Mouse (Mus musculus): ENCODE measurements at regions not wholly inside any gene's neighbourhood (a gene's known extent, or its start where the extent isn't known, plus 50 kb on each side); places are given as distances from the start of the nearest gene placed in this dataset.

DNA sequence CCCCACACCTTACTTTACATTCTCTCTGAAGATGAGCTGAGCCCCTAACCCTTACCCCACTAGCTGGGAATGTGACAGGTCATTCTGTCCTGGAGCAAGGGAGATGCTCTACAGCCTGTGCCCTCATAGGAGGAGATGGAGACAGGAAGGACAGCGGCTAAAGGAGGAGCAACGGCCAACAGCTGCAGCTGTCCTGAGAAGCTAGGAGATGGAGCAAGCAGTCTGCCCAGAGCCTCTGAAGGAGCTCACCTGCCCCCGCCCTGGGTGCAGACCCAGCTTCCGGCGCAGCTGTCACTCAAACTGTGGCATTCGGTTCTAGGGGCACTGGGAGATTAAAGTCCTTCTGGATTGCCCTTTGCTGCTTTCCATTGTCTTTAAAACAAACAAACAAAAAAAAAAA, 69.6 kb downstream of the 1700001O22Rik start:
- Histone ChIP-seq H3K9ac (ENCODE audit: low read depth, low read length) (no peak overlapping the region), H3K27ac (no peak overlapping the region), H3K4me2 (ENCODE audit: low read length) (no peak overlapping the region), H3K4me3 (replicated peaks; ENCODE audit: low read depth, low read length) (no peak overlapping the region), H3K36me3 (ENCODE audit: insufficient read depth, low read length) (no peaks in the 10 kb centered on the region), H3K27me3 (ENCODE audit: insufficient read depth, low read length) (no peaks in the 10 kb centered on the region), H3K4me1 (replicated peaks; ENCODE audit: insufficient read depth, low read length) (no peaks in the 10 kb centered on the region; the same call in 1 of the 2 replicates), H3K9me3 (replicated peaks; ENCODE audit: low read length) (no peaks in the 10 kb centered on the region)
- DNase-seq (ENCODE audit: low spot score) (peak; percentile 30), ATAC-seq (replicated peaks; ENCODE audit: low FRiP score, low read depth) (0 out of 2 replicates have a peak, but pooled peaks have one; percentile 13)
- no peak for TF ChIP-seq CTCF (IDR thresholded peaks at IDR 0.05; ENCODE audit: low read depth)
- 21% methylated on average over 6 of the region's 6 CpGs for WGBS

DNA sequence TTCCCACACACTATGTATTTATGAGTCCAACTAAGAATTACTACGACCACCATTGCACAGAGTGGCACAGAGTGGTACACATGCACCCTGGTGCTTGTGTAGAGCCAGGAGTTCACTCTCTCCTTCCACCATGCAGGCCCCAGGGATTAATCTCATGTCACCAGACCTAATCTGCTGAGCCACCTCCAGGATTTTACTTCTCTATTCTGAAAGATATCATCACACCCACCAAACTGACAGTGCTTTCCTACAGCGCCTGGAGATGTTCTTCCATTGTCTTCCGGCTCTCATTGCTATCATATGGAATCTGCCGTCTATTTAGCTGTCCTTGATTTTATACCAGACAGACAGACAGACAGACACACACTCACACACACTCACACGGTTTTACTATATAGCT, 71.6 kb downstream of the 1700001O22Rik start:
- H3K27me3 ChIP-seq (ENCODE audit: insufficient read depth, low read length) = no peaks in the 10 kb centered on the region
- ATAC-seq (replicated peaks; ENCODE audit: low FRiP score, low read depth) (no peak), DNase-seq (ENCODE audit: low spot score) (no peak)
- H3K4me1 ChIP-seq (replicated peaks; ENCODE audit: insufficient read depth, low read length) = no peaks in the 10 kb centered on the region; the same call in 1 of the 2 replicates
- WGBS = 93% methylated on average over 5 of the region's 5 CpGs
- TF ChIP-seq CTCF (IDR thresholded peaks at IDR 0.05; ENCODE audit: low read depth) = no peak
- no peaks in the 10 kb centered on the region for H3K9me3 ChIP-seq (replicated peaks; ENCODE audit: low read length)
- H3K27ac ChIP-seq = no peak overlapping the region
- no peaks in the 10 kb centered on the region for H3K36me3 ChIP-seq (ENCODE audit: insufficient read depth, low read length)
- H3K9ac ChIP-seq (ENCODE audit: low read depth, low read length) = no peak overlapping the region
- no peak overlapping the region for H3K4me2 ChIP-seq (ENCODE audit: low read length)
- H3K4me3 ChIP-seq (replicated peaks; ENCODE audit: low read depth, low read length) = no peak overlapping the region

DNA sequence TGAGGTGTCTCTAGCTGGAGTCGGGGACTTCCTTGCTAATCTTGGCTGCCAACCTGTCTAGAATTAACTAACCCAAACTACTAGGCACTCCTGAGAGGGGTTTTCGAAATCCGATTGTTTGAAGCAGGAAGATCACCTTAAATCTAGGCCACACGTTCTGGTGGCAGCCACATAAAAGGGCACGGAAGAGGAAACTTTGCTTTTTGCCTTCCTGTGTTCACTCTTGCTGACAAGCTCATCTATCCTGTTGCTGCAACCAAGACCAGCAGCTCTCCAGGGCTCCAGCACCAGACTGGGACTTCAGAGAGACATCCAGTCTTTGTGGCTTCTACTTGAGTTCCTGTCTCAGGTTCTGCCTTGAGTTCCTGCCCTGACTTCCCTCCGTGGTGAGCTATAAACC, 75.5 kb downstream of the 1700001O22Rik start:
- no peaks in the 10 kb centered on the region for H3K9me3 ChIP-seq (replicated peaks; ENCODE audit: low read length)
- 73% methylated on average over 6 of the region's 6 CpGs for WGBS
- no peak for TF ChIP-seq CTCF (IDR thresholded peaks at IDR 0.05; ENCODE audit: low read depth)
- H3K27ac ChIP-seq = no peak overlapping the region
- DNase-seq (ENCODE audit: low spot score) (no peak), ATAC-seq (replicated peaks; ENCODE audit: low FRiP score, low read depth) (no peak)
- no peaks in the 10 kb centered on the region for H3K27me3 ChIP-seq (ENCODE audit: insufficient read depth, low read length)
- H3K9ac ChIP-seq (ENCODE audit: low read depth, low read length) = no peak overlapping the region
- H3K4me2 ChIP-seq (ENCODE audit: low read length) = no peak overlapping the region
- peaks cover 28% of the 10 kb centered on the region for H3K4me1 ChIP-seq (replicated peaks; ENCODE audit: insufficient read depth, low read length)
- H3K4me3 ChIP-seq (replicated peaks; ENCODE audit: low read depth, low read length) = no peak overlapping the region
- H3K36me3 ChIP-seq (ENCODE audit: insufficient read depth, low read length) = no peaks in the 10 kb centered on the region

DNA sequence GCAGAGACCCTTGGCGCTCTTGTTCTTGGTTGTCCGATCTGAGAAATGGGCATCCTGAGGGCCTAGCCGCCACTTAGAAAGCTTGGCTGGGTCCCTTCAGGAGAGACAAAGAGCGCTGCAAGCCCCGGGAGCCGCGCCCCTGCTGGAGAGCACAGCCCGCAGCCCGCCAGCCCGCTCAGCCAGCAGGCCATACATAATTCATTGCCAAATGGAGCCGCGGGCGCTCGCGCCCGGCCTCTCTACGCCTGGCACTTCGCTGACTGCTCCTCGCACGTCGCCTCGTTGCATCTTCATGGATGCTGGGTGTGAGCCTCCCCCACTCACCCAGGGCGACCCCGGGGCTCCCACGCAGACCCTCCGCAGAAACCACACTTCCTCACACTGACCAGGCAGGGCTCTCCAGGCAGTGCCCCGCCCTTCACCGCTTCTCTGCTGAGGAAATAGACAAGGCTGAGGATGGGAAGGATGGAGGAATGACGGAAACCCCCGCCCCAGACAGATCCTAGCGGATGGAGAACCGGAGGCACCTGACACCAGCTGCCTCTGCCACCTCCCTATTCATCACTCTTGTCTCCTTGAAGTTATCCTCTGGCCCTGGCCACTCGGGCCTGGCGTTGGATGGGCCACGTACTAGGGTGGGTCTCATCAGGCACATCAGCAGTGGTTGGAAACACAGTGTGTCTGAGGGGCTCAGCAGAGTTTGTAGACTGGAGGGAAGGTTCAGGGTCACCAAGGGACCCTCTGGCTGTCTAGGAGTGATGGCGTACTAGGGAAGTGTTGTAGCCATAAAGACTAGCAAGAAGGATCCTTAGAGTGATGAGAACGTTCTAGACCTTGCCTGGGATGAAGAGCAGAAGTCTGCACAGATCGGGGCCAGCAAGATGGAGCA, 77.6 kb downstream of the 1700001O22Rik start:
- TF ChIP-seq CTCF (IDR thresholded peaks at IDR 0.05; ENCODE audit: low read depth) = peak; percentile 51
- 11% methylated on average over 38 of the region's 38 CpGs for WGBS
- peak overlapping the region; percentile 70 for H3K27ac ChIP-seq
- no peaks in the 10 kb centered on the region for H3K36me3 ChIP-seq (ENCODE audit: insufficient read depth, low read length)
- no peaks in the 10 kb centered on the region for H3K9me3 ChIP-seq (replicated peaks; ENCODE audit: low read length)
- peak overlapping the region; percentile 4; the same call in 1 of the 2 replicates for H3K4me3 ChIP-seq (replicated peaks; ENCODE audit: low read depth, low read length)
- peak overlapping the region; percentile 49 for H3K4me2 ChIP-seq (ENCODE audit: low read length)
- no peaks in the 10 kb centered on the region for H3K27me3 ChIP-seq (ENCODE audit: insufficient read depth, low read length)
- DNase-seq (ENCODE audit: low spot score) = peak; percentile 80
- peaks cover 45% of the 10 kb centered on the region for H3K4me1 ChIP-seq (replicated peaks; ENCODE audit: insufficient read depth, low read length)
- peak; percentile 47; the same call in 1 of the 2 replicates for ATAC-seq (replicated peaks; ENCODE audit: low FRiP score, low read depth)
- peak overlapping the region; percentile 24 for H3K9ac ChIP-seq (ENCODE audit: low read depth, low read length)

DNA sequence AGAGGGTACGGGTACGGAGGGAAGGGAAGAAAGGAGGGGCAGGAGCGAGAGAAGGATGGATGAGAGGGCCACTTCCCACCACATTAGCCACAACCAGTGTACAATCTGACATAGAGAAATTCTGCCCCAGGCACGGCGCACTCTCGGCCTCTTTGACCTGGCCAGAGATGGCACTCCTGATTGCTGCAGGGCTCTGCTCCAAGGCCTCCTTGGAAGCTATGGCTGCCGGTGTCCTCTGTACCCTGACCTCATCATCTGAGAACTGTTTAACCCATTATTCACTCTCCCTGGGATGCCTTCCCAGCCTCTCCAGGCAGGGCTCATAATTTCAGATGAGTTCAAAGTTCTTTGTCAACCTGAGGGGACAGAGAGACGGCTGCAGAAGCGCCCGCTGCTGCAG, 78.3 kb downstream of the 1700001O22Rik start:
- Histone ChIP-seq H3K4me2 (ENCODE audit: low read length) (peak overlapping the region; percentile 49), H3K4me1 (replicated peaks; ENCODE audit: insufficient read depth, low read length) (peaks cover 51% of the 10 kb centered on the region), H3K9me3 (replicated peaks; ENCODE audit: low read length) (no peaks in the 10 kb centered on the region), H3K27me3 (ENCODE audit: insufficient read depth, low read length) (no peaks in the 10 kb centered on the region), H3K9ac (ENCODE audit: low read depth, low read length) (peak overlapping the region; percentile 24), H3K36me3 (ENCODE audit: insufficient read depth, low read length) (no peaks in the 10 kb centered on the region), H3K27ac (peak overlapping the region; percentile 70), H3K4me3 (replicated peaks; ENCODE audit: low read depth, low read length) (0 out of 2 replicates have a peak overlapping the region, but pooled peaks have one; percentile 4)
- WGBS = 31% methylated on average over 10 of the region's 10 CpGs
- ATAC-seq (replicated peaks; ENCODE audit: low FRiP score, low read depth) (peak; percentile 54), DNase-seq (ENCODE audit: low spot score) (peak; percentile 47)
- no peak for TF ChIP-seq CTCF (IDR thresholded peaks at IDR 0.05; ENCODE audit: low read depth)

DNA sequence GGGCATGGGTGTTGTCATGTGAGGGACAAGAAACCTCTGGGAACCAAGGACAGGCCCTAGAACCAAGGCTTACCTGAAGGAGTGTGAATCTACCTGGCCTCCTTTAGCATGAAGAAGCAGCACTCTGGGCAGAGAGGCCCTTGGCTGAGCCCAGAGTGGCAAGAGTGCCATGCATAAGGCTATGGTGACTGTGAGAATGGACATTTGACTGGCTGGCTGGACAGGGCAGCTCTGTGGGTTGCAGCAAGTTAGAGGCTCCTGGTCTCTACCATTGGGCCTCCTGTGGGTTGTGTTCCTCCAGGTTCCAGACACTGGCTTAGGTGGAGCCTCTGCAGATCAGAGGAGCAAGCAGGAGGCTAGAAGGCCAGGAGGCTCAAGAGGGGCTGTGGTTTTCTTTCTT, 78.9 kb downstream of the 1700001O22Rik start:
- DNase-seq (ENCODE audit: low spot score) (no peak), ATAC-seq (replicated peaks; ENCODE audit: low FRiP score, low read depth) (no peak)
- H3K27me3 ChIP-seq (ENCODE audit: insufficient read depth, low read length) = no peaks in the 10 kb centered on the region
- H3K27ac ChIP-seq = no peak overlapping the region
- no peak overlapping the region for H3K4me3 ChIP-seq (replicated peaks; ENCODE audit: low read depth, low read length)
- H3K4me1 ChIP-seq (replicated peaks; ENCODE audit: insufficient read depth, low read length) = peaks cover 57% of the 10 kb centered on the region
- no peaks in the 10 kb centered on the region for H3K9me3 ChIP-seq (replicated peaks; ENCODE audit: low read length)
- TF ChIP-seq CTCF (IDR thresholded peaks at IDR 0.05; ENCODE audit: low read depth) = no peak
- H3K4me2 ChIP-seq (ENCODE audit: low read length) = no peak overlapping the region
- no peak overlapping the region for H3K9ac ChIP-seq (ENCODE audit: low read depth, low read length)
- H3K36me3 ChIP-seq (ENCODE audit: insufficient read depth, low read length) = no peaks in the 10 kb centered on the region

Measured in kidney, postnatal 0 days (tissue).